Mouse (Mus musculus) lung, postnatal 0 days (tissue): Measurements from ENCODE around the gene Gtf2h4. TPM values are rescaled to one million over a fixed set of nuclear protein-coding genes. Genes with fewer than 3 reads are reported as not detected.
A peak's percentile ranks its signal among the peaks of the same experiment; 100 is the strongest.

Source experiments
- ATAC-seq: fragments of 200-750 bp; cut with Nextera tagmentation; 2 replicates; pipeline ENCODE4 v1.8.0; 2017; ENCODE audit warnings: moderate library complexity
- DNase-seq: peaks from one replicate; pipeline ENCODE4 v3.0.0-alpha.2; 2016; ENCODE audit warnings: low spot score
- H3K27ac ChIP-seq: fragments of 300-500 bp; sonication (generic); 2 replicates; pipeline ENCODE4 v1.5.1; 2014; ENCODE audit warnings: antibody characterized with exemption, mild to moderate bottlenecking, low read length, mixed read lengths
- H3K27me3 ChIP-seq: fragments of 300-500 bp; sonication (generic); replicated peaks from 2 replicates; pipeline ENCODE4 v1.6.1; 2014; ENCODE audit warnings: low read length, mixed read lengths; ENCODE audit not compliant: insufficient read depth
- H3K36me3 ChIP-seq: fragments of 300-500 bp; sonication (generic); 2 replicates; pipeline ENCODE4 v1.6.1; 2014; ENCODE audit warnings: low read length, mixed read lengths; ENCODE audit not compliant: insufficient read depth
- H3K4me1 ChIP-seq: fragments of 300-500 bp; sonication (generic); 2 replicates; pipeline ENCODE4 v1.6.1; 2014; ENCODE audit warnings: antibody characterized with exemption, low read depth, low read length, mixed read lengths; ENCODE audit not compliant: insufficient read depth
- H3K4me2 ChIP-seq: fragments of 300-500 bp; sonication (generic); replicated peaks from 2 replicates; pipeline ENCODE4 v1.6.1; 2014; ENCODE audit warnings: low read depth, mild to moderate bottlenecking, low read length, moderate library complexity, mixed read lengths
- H3K4me3 ChIP-seq: fragments of 300-500 bp; sonication (generic); 2 replicates; pipeline ENCODE4 v1.5.1; 2014; ENCODE audit warnings: low read depth, low read length
- H3K9ac ChIP-seq: fragments of 300-500 bp; sonication (generic); replicated peaks from 2 replicates; pipeline ENCODE4 v1.6.1; 2014; ENCODE audit warnings: low read depth, mild to moderate bottlenecking
- H3K9me3 ChIP-seq: fragments of 300-500 bp; sonication (generic); 2 replicates; pipeline ENCODE4 v1.6.1; 2016; ENCODE audit warnings: low read length, mixed read lengths
- CTCF ChIP-seq: IDR thresholded peaks from 2 replicates; pipeline ENCODE4 v1.5.1; 2016; ENCODE audit warnings: antibody characterized with exemption, mild to moderate bottlenecking
- EP300 ChIP-seq: IDR thresholded peaks from 2 replicates; pipeline ENCODE4 v1.6.1; 2016; ENCODE audit warnings: antibody characterized with exemption, mild to moderate bottlenecking, control low read depth
- WGBS: fragments of 180-500 bp; shearing (Covaris S2); extraction: QIAGEN DNeasy Blood & Tissue Kit; methylation state at CpG from one replicate; pipeline ENCODE4 v1.1.7; 2014; 5-methylcytosine and 5-hydroxymethylcytosine counted together
- polyA plus RNA-seq: library from polyadenylated mRNA; unstranded; fragments of >200 nt; fragmentation: Nextera tagmentation; extraction: Ambion mirVana; gene quantifications from 2 replicates; pipeline ENCODE4 v1.2.1, GENCODE M21; 2015

Gtf2h4 gene
- polyA plus RNA-seq, 1 experiment from 2014 or later, result 21.4 TPM

DNA sequence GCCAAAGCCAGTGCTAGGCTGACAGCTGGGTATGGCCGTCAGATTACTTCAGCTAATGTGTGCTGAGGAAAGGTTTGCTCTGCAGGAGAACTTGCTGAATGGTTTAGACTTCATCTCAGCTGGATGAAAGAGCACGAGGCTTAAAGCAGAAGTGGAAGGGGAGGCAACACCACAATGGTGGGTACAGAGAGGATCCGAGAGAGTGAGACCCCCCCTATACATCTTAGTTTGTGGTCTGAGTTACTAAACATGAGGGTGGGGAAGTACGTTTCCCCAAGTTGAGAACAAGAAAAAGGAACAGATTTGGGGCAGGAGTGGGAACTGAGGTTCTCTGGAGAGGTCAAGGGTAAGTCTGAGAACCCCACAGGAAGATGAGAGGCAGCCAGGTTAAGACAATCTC is 18.8 kb upstream of the Gtf2h4 start:
- no peak overlapping the region for H3K9ac ChIP-seq
- H3K4me2 ChIP-seq, result no peak overlapping the region
- H3K4me1 ChIP-seq, result peaks cover under 1% of the 10 kb centered on the region; the same call in 1 of the 2 replicates
- WGBS, result 76% methylated on average over 4 of the region's 4 CpGs
- DNase-seq (no peak), ATAC-seq (no peak)
- no peak for TF ChIP-seq EP300
- no peaks in the 10 kb centered on the region for H3K9me3 ChIP-seq
- peaks cover 22% of the 10 kb centered on the region; the same call in 1 of the 2 replicates for H3K36me3 ChIP-seq
- no peak overlapping the region for H3K4me3 ChIP-seq
- H3K27ac ChIP-seq, result no peak overlapping the region
- H3K27me3 ChIP-seq, result no peaks in the 10 kb centered on the region

DNA sequence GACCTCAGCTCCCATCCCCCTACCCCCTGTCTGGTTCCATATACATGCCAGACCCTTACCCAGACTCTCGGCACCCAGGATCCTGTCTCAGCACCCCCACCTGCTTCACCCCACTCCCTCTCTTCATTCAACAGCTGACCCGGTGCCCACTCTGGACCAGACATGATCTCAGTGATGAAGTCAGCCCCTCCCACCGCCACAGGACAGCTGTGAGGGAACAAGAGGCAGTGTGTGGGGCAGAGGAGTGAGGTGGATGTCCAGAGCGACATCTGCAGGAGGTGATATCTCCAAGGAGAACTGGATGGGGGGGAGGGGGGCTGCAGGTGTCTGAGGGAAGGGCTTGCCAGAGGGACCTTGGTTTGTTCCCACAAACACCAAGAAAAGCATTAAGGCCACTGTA is 18.3 kb upstream of the Gtf2h4 start:
- Histone ChIP-seq H3K27me3 (no peaks in the 10 kb centered on the region), H3K27ac (no peak overlapping the region), H3K4me3 (no peak overlapping the region), H3K4me2 (no peak overlapping the region), H3K4me1 (no peaks in the 10 kb centered on the region), H3K9me3 (no peaks in the 10 kb centered on the region), H3K9ac (no peak overlapping the region), H3K36me3 (peaks cover 22% of the 10 kb centered on the region; the same call in 1 of the 2 replicates)
- no peak for ATAC-seq
- WGBS, result 74% methylated on average over 4 of the region's 4 CpGs
- no peak for DNase-seq
- TF ChIP-seq CTCF (no peak), EP300 (no peak)

DNA sequence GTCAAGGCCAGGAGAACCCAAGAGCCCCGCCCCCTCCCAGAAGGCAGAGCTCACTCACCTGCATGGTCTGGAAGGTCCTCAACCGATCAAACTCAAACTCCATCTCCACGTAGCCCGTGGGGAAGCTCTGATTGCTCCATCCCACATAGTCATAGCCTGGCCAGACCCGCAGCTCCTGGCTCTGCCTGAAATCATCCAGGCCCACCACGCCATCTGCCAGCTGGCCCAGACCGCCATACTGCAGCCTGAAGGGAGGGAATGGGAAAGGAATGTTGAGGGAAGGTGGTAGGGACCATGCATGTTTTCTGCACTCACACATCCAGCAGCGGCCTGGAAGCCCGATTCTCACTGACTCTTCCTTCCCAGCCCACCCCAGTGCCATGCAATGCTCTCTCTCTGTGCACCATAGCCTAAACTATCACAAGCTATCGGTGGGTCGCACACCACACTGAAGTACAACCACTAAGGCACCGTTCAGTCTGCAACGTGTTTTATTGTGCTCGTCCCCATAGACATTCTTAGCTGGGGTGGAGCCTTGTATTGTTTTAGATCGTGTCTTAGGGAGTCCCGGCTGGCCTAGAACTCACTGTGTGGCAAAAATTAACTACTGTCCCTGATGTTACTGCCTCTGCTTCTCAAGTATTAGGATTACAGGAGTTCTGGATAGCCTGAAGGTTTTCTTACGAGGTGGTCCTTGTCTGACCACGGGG is 16.6 kb upstream of the Gtf2h4 start:
- Histone ChIP-seq H3K4me1 (no peaks in the 10 kb centered on the region), H3K27ac (no peak overlapping the region), H3K9me3 (no peaks in the 10 kb centered on the region), H3K9ac (no peak overlapping the region), H3K36me3 (peaks cover 27% of the 10 kb centered on the region; the same call in 1 of the 2 replicates), H3K4me2 (no peak overlapping the region), H3K4me3 (no peak overlapping the region), H3K27me3 (no peaks in the 10 kb centered on the region)
- 86% methylated on average over 18 of the region's 18 CpGs for WGBS
- TF ChIP-seq EP300 (no peak), CTCF (no peak)
- ATAC-seq (no peak), DNase-seq (no peak)

DNA sequence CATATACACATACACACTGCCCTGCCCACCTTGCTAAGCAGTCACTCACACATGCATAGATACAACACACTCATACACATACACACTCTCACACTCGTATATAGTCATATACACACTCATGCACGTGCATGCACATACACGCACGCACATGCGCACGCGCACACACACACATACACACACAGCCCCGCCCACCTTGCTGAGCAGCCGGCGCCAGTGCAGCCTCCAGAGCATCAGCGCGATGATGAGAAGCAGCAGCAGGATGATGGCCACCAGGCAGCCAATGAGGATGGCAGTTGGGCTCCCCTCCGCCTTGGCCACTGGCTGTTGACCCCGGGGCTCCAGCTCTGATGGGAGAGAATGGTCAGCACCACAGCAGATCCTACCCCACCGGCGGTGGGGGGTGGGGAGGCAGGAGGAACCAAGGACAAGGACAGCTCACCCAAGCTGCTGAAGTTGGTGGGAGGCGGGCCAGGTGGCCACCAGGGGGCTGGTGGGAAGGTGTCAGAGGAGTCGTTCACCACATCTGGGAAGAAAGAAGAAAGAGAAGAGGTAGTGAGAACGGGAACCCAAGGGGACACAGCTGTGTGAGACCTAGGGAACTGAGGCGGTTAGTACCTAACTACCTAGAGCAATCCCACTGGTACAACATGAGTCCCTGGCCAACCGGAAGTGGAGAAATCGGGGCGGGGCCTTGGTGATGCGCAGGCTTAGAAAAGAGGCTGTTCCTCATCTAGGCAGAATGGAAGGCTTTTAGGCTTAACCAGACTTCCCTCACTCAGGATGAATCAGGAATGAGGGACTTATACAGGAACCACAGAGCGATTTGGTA is 15.0 kb upstream of the Gtf2h4 start:
- peak; percentile 34 for TF ChIP-seq CTCF
- TF ChIP-seq EP300, result no peak
- no peak overlapping the region for H3K4me2 ChIP-seq

DNA sequence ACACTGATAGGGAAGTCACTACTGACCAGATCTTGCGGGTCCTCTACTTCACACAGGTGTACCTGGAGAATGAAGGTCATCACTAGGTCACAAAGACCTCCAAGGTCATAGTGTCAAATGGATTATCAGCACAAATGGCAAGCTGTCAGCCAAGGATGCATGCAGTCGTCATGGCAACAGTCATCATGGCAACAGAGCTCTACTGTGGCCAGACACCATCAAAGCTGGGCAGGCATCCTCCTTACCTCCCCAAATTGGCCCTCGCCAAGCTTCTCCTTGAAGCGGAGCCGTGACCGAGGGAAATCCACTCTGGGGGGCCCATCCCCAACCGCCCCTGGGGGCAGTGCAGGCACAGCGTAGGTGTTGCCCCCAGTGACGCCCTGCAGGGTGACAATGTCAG is 11.5 kb upstream of the Gtf2h4 start:
- H3K4me2 ChIP-seq, result no peak overlapping the region
- H3K27ac ChIP-seq, result no peak overlapping the region
- H3K27me3 ChIP-seq, result no peaks in the 10 kb centered on the region
- H3K4me3 ChIP-seq, result no peak overlapping the region
- H3K9ac ChIP-seq, result no peak overlapping the region
- H3K36me3 ChIP-seq, result peaks cover 28% of the 10 kb centered on the region; the same call in 1 of the 2 replicates
- H3K4me1 ChIP-seq, result no peaks in the 10 kb centered on the region
- ATAC-seq (no peak), DNase-seq (no peak)
- no peaks in the 10 kb centered on the region for H3K9me3 ChIP-seq
- TF ChIP-seq EP300, result no peak
- no peak for TF ChIP-seq CTCF
- WGBS, result 74% methylated on average over 9 of the region's 9 CpGs

More for the DNA sequence above, 15.0 kb upstream of the Gtf2h4 start:
- WGBS, result 81% methylated on average over 25 of the region's 25 CpGs
- H3K9ac ChIP-seq, result no peak overlapping the region
- no peak for ATAC-seq
- H3K27ac ChIP-seq, result no peak overlapping the region
- no peak for DNase-seq
- peaks cover 27% of the 10 kb centered on the region; the same call in 1 of the 2 replicates for H3K36me3 ChIP-seq
- H3K4me1 ChIP-seq, result no peaks in the 10 kb centered on the region
- H3K4me3 ChIP-seq, result no peak overlapping the region
- H3K27me3 ChIP-seq, result no peaks in the 10 kb centered on the region
- H3K9me3 ChIP-seq, result no peaks in the 10 kb centered on the region

- peaks cover 17% of the 10 kb centered on the region; the same call in 1 of the 2 replicates for H3K36me3 ChIP-seq
Observed at GRCm38 (mm10) chr17:35681986-35682385, 8.4 kb upstream of the Gtf2h4 start.

More at GRCm38 (mm10) chr17:35681986-35682385, 8.4 kb upstream of the Gtf2h4 start:
- Histone ChIP-seq H3K27me3 (no peaks in the 10 kb centered on the region), H3K4me3 (no peak overlapping the region), H3K4me2 (no peak overlapping the region), H3K9ac (no peak overlapping the region), H3K27ac (no peak overlapping the region), H3K9me3 (no peaks in the 10 kb centered on the region), H3K4me1 (no peaks in the 10 kb centered on the region)
- 83% methylated on average over 13 of the region's 13 CpGs for WGBS
- ATAC-seq (no peak), DNase-seq (no peak)
- TF ChIP-seq EP300, result no peak
- TF ChIP-seq CTCF, result no peak
